Comparison of ENCODE assay signal across 8 mouse cellular contexts in genomic region chr13:119753859-119754634, GRCm38 (mm10). TPM values are rescaled to one million over a fixed set of nuclear protein-coding genes. Genes with fewer than 3 reads are reported as not detected.
DNase-seq lines count a peak whose midpoint lies in the region.

No protein-coding gene starts in this region.

- peak; percentile 23 for DNase-seq in cerebellum, adult 9-11 months
- no peak for DNase-seq in cerebellum, adult 11-12 months
- peak; percentile 32 for DNase-seq in thymus, postnatal 14 days
- no peak for DNase-seq in thymus, postnatal 4 days
- peak; percentile 27 to 36 for DNase-seq in layer of hippocampus, postnatal 36 days
- peak; percentile 71 for DNase-seq in telencephalon, adult 2 months (ENCODE audit: low read depth, low spot score)
- no peak for DNase-seq in spleen, adult 12 weeks (ENCODE audit: low spot score)
- no peak for DNase-seq in kidney, postnatal 10 days

RNA-seq across cellular contexts. Expression of gene Nim1k, which starts 1.6 kb away (rescaled TPM):
- 10 to 100 TPM; 12.6 to 14.5 TPM for total RNA-seq in layer of hippocampus, postnatal 36 days (2021)

RNA-seq across cellular contexts. Expression of gene Zfp131, which starts 36.6 kb away (rescaled TPM):
- 10 to 100 TPM; 42.5 to 44.9 TPM for total RNA-seq in layer of hippocampus, postnatal 36 days (2021)

Comparison
In these comparisons a context has a peak if more than half of its experiments do, and no peak if none do; other contexts are left out.
1. DNase-seq: peak in cerebellum, adult 9-11 months (single experiment), thymus, postnatal 14 days (single experiment), layer of hippocampus, postnatal 36 days (2 of 2) and telencephalon, adult 2 months (single experiment); none in cerebellum, adult 11-12 months (single experiment), thymus, postnatal 4 days (single experiment), spleen, adult 12 weeks (single experiment) and kidney, postnatal 10 days (single experiment).